Mouse (Mus musculus) stomach, embryonic 16.5 days (tissue): Measurements from ENCODE around the gene Itk. TPM values are rescaled to one million over a fixed set of nuclear protein-coding genes. Genes with fewer than 3 reads are reported as not detected.

ENCODE experiments used
- ATAC-seq: fragments of 200-750 bp; cut with Nextera tagmentation; 2 replicates; pipeline ENCODE4 v1.8.0; 2017; ENCODE audit warnings: moderate number of reproducible peaks, moderate TSS enrichment; ENCODE audit not compliant: insufficient read depth, low FRiP score
- H3K27ac ChIP-seq: fragments of 300-500 bp; sonication (generic); 2 replicates; pipeline ENCODE4 v1.5.1; 2014; ENCODE audit warnings: low read length
- H3K27me3 ChIP-seq: fragments of 300-500 bp; sonication (generic); 2 replicates; pipeline ENCODE4 v1.6.1; 2014; ENCODE audit warnings: low read length, control low read depth, mixed read lengths; ENCODE audit not compliant: control insufficient read depth, insufficient read depth
- H3K36me3 ChIP-seq: fragments of 300-500 bp; sonication (generic); 2 replicates; pipeline ENCODE4 v1.6.1; 2014; ENCODE audit warnings: low read length; ENCODE audit not compliant: control insufficient read depth, insufficient read depth
- H3K4me1 ChIP-seq: fragments of 300-500 bp; sonication (generic); 2 replicates; pipeline ENCODE4 v1.6.1; 2014; ENCODE audit warnings: low read length, control low read depth, mixed read lengths; ENCODE audit not compliant: control insufficient read depth, insufficient read depth
- H3K4me2 ChIP-seq: fragments of 300-500 bp; sonication (generic); 2 replicates; pipeline ENCODE4 v1.6.1; 2014; ENCODE audit warnings: low read depth, low read length, mixed read lengths
- H3K4me3 ChIP-seq: fragments of 300-500 bp; sonication (generic); replicated peaks from 2 replicates; pipeline ENCODE4 v1.5.1; 2014; ENCODE audit warnings: mild to moderate bottlenecking, low read length
- H3K9ac ChIP-seq: fragments of 300-500 bp; sonication (generic); 2 replicates; pipeline ENCODE4 v1.6.1; 2014; ENCODE audit warnings: low read length
- H3K9me3 ChIP-seq: fragments of 300-500 bp; sonication (generic); replicated peaks from 2 replicates; pipeline ENCODE4 v1.6.1; 2016; ENCODE audit warnings: low read length, control low read depth; ENCODE audit not compliant: control insufficient read depth
- WGBS: fragments of 180-500 bp; shearing (Covaris S2); extraction: QIAGEN DNeasy Blood & Tissue Kit; methylation state at CpG from one replicate; pipeline ENCODE4 v1.1.7; 2014; 5-methylcytosine and 5-hydroxymethylcytosine counted together
- polyA plus RNA-seq: library from polyadenylated mRNA; unstranded; fragments of >200 nt; fragmentation: Nextera tagmentation; extraction: Ambion mirVana; gene quantifications from 2 replicates; pipeline ENCODE4 v1.2.1, GENCODE M21; 2015

Itk gene
- polyA plus RNA-seq, 1 experiment from 2014 or later: 0.49 TPM

DNA sequence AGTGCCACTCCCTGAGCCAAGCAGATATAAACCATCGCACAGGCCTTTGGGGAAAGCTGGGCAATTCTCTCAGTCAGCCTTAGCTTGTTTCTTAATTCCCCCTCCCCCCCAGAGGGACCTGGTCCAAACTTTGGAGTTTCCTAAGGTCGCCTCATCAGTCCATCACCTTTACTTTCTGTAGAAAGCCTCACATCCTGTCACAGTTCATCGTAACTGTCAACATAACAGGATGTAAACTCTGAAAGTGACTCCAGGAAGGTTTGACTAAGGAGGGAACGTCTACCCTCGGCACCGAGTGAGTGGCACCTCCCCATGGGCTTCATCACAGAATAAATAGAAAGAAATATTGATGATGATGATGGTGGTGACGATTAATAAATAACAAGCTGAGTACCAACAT, 81.5 kb downstream of the Itk start:
- Histone ChIP-seq H3K27me3 (no peaks in the 10 kb centered on the region), H3K27ac (no peak overlapping the region), H3K4me1 (peaks cover 8% of the 10 kb centered on the region), H3K9ac (no peak overlapping the region), H3K4me3 (no peak overlapping the region), H3K36me3 (no peaks in the 10 kb centered on the region), H3K9me3 (no peaks in the 10 kb centered on the region), H3K4me2 (no peak overlapping the region)
- no peak for ATAC-seq
- 81% methylated on average over 7 of the region's 7 CpGs for WGBS

DNA sequence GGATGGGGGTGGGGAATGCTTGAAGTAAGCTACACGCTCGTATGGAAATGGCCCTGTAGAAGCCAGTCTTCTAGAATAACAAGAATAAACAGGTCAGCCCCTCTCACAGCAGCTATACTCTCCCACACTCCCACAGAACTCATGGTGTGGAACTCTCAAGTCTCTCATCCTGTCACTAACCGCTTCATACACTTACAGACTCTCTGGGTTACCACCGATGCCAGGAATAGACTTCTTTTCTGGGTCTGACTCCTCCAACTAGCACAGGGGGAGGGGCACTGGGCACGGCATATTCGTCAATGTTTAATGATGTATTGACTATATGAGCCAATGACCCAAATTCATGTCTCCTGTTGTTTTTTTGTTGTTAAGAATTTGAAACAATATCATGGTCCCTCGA, 82.5 kb downstream of the Itk start:
- no peak overlapping the region for H3K4me3 ChIP-seq
- H3K4me1 ChIP-seq: peaks cover 7% of the 10 kb centered on the region
- H3K36me3 ChIP-seq: no peaks in the 10 kb centered on the region
- no peak overlapping the region for H3K27ac ChIP-seq
- no peak overlapping the region for H3K4me2 ChIP-seq
- ATAC-seq: no peak
- H3K9ac ChIP-seq: no peak overlapping the region
- WGBS: 84% methylated on average over 7 of the region's 7 CpGs
- no peaks in the 10 kb centered on the region for H3K27me3 ChIP-seq
- no peaks in the 10 kb centered on the region for H3K9me3 ChIP-seq

DNA sequence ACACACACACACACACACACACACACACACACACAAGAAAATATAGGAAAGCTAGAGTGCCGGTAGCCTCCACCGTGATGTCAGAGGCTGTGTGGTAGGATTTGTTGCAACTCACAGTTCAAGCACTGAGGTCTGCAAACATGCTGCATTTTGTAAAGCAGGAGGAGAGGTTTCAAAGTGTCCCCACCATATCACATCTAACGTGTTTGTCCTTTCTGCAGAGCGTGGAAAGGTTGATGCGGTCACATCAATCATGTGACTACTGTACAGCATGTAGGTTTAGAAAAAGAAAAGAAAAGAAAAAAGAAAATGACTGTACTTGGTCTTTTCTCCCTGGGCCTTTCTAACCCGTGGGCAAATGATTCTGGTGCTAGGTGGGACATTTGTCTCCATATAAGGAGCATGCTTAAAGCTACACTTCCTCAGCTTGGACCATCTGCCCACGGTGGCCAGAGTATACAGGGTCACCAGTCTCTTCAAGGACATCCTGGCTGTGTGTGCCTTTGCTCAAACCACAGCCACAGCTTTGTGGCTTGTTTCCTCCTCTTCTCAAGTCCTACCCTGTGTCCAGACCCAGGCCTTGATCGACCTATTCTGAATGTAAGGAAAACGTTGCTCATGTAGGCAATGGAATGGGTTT, 83.3 kb downstream of the Itk start:
- H3K27me3 ChIP-seq: no peaks in the 10 kb centered on the region
- no peaks in the 10 kb centered on the region for H3K4me1 ChIP-seq
- H3K27ac ChIP-seq: no peak overlapping the region
- no peak overlapping the region for H3K9ac ChIP-seq
- H3K9me3 ChIP-seq: no peaks in the 10 kb centered on the region
- no peak overlapping the region for H3K4me2 ChIP-seq
- ATAC-seq: no peak
- no peaks in the 10 kb centered on the region for H3K36me3 ChIP-seq
- WGBS: 74% methylated on average over 9 of the region's 9 CpGs
- no peak overlapping the region for H3K4me3 ChIP-seq

DNA sequence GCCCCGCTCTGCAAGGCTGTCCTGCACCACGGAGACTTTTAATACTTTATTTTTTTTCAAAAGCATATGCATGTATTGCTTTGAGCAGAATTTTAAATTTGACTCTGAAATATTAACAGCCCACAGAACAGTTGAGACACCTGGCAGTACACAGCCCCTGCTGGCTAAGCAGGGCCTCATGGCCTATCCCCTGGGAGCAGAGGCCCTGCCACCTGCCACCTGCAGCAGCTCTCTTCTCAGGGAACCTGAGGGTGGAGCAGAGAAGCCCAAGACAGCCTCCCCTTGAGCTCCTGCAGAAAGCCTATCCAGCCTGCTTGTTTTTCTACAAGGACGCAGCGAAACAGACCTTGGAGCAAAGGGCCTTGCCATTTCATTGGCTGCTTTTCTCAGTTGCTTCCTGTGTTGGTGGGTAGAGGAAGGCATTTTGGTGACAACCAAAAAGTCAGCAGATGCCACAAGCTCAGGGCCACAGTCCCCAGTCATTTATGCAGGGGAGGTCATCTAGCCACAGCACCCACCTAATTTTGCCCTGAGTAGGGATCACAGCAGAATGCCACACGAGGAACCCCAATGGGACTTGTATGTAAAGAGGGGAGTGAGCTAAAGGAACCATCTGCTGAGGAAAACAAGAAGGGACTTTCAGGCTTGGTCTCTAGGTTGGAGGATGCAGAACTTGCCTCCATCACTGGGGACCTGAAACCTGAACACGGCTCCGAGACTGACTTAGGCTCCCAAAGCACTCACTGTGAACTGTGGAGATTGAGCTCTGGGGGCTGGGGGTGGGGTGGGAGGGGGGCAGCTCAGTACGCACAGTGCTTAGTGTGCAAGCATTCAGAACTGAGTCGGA, 84.2 kb downstream of the Itk start:
- Histone ChIP-seq H3K27me3 (no peaks in the 10 kb centered on the region), H3K9me3 (no peaks in the 10 kb centered on the region), H3K9ac (no peak overlapping the region), H3K4me1 (no peaks in the 10 kb centered on the region), H3K27ac (no peak overlapping the region), H3K4me3 (no peak overlapping the region), H3K4me2 (no peak overlapping the region), H3K36me3 (no peaks in the 10 kb centered on the region)
- ATAC-seq: no peak
- WGBS: 80% methylated on average over 9 of the region's 9 CpGs

DNA sequence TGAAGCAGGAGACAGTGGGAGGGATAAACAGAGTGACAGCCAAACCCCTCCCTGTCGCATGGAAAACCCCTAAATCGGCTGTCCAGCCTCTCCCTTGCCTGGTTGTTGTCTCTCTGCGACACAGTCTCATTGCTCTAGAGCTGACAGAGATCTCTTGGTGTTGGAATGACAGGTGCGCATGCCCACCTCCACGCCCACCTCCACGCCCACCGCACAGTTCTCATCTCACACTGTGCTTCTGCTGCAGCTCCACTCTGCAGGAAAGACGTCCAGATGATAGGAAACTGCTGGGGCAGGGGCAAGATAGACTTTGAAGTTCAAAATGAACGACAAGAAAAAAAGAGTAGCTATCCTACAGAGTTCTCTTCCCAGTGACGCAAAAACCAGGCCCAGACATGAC, 85.2 kb downstream of the Itk start:
- Histone ChIP-seq H3K4me3 (no peak overlapping the region), H3K27me3 (no peaks in the 10 kb centered on the region), H3K36me3 (no peaks in the 10 kb centered on the region), H3K4me1 (0 out of 2 replicates have a peak, but pooled peaks cover 4% of the 10 kb centered on the region), H3K9ac (no peak overlapping the region), H3K27ac (no peak overlapping the region), H3K4me2 (no peak overlapping the region), H3K9me3 (no peaks in the 10 kb centered on the region)
- 72% methylated on average over 10 of the region's 10 CpGs for WGBS
- no peak for ATAC-seq

DNA sequence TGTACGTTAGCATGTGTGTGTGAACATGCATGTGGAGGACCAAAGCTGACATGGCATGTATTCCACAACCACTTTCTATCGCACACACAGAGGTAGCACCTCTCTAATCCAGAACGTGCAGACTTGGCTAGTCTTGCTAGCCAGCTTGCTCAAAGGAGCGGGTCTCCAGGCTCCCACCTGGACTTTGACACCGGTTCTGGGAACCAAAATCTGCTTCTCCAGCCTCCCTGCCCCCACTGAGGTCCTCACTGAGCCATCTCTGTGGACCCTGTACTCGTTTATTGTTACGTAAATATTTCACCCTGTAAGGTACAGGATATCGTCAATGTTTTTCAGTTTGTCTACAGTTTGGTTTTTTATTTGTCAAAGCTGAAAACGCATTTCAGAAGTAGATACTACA, 86.8 kb downstream of the Itk start:
- H3K9me3 ChIP-seq: no peaks in the 10 kb centered on the region
- H3K27ac ChIP-seq: no peak overlapping the region
- no peak overlapping the region for H3K4me2 ChIP-seq
- ATAC-seq: no peak
- H3K9ac ChIP-seq: no peak overlapping the region
- 0 out of 2 replicates have a peak, but pooled peaks cover 10% of the 10 kb centered on the region for H3K4me1 ChIP-seq
- WGBS: 84% methylated on average over 9 of the region's 9 CpGs
- H3K36me3 ChIP-seq: no peaks in the 10 kb centered on the region
- H3K4me3 ChIP-seq: no peak overlapping the region
- no peaks in the 10 kb centered on the region for H3K27me3 ChIP-seq

DNA sequence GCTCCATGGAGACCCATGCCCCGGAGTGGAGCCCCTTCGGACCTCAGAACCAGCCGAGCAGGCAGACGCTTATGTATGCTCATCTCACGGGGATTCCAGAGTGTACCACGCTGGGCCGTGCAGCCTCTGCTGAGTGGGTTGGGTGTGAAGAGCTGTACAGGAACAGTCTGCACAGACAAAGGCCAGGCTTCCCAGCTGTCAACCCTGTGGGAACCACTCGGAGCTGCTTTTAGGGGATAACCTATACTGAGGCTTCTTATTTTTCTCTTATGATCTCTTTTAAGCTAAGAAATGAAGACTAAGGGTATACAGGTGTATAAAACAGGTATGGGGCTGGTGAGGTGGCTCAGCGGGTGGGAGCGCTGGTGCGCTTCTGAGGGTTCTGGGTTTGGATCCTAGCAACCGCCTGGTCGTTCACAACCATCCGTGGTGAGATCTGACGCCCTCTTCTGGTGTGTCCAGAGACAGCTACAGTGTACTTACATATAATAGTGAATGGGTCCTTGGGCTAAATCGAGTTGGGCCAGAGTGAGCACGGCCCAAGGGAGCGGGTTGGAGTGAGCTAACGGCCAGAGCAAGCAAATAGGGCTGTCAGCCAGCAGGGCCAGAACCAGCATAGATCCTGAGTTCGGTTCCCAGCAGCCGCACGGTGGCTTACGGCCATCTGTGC, 87.6 kb downstream of the Itk start:
- Histone ChIP-seq H3K27me3 (no peaks in the 10 kb centered on the region), H3K27ac (no peak overlapping the region), H3K36me3 (no peaks in the 10 kb centered on the region), H3K4me2 (no peak overlapping the region), H3K4me3 (no peak overlapping the region), H3K4me1 (0 out of 2 replicates have a peak, but pooled peaks cover 10% of the 10 kb centered on the region), H3K9me3 (no peaks in the 10 kb centered on the region), H3K9ac (no peak overlapping the region)
- no peak for ATAC-seq
- WGBS: 89% methylated on average over 23 of the region's 23 CpGs

DNA sequence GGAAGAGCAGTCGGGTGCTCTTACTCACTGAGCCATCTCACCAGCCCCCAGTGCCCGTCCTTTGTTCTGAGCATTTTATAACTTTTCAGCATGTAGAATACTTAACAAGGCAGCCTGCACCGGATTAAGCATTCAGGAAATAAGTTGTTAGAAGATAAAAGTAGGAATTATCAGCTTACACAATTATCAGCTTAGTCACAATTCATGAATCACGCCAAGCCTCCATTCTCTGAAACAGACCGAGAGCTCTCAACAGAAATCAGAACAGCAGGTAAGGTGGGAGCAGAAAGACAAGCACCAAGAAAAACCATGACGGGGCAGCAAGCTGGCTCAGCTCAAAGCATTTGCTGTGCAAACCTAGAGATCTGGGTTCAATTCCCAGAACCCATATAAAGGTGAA, 89.4 kb downstream of the Itk start:
- ATAC-seq: no peak
- no peaks in the 10 kb centered on the region for H3K36me3 ChIP-seq
- H3K27ac ChIP-seq: no peak overlapping the region
- H3K9ac ChIP-seq: no peak overlapping the region
- H3K4me1 ChIP-seq: 0 out of 2 replicates have a peak, but pooled peaks cover 10% of the 10 kb centered on the region
- H3K9me3 ChIP-seq: no peaks in the 10 kb centered on the region
- no peak overlapping the region for H3K4me2 ChIP-seq
- no peaks in the 10 kb centered on the region for H3K27me3 ChIP-seq
- no peak overlapping the region for H3K4me3 ChIP-seq
- 70% methylated on average over 6 of the region's 6 CpGs for WGBS
